Mouse (Mus musculus) limb, embryonic 14.5 days (tissue): ENCODE measurements around the gene Grb14. TPM values are rescaled to one million over a fixed set of nuclear protein-coding genes. Genes with fewer than 3 reads are reported as not detected.

Experiments
- ATAC-seq: fragments of 200-750 bp; cut with Nextera tagmentation; 2 replicates; pipeline ENCODE4 v1.8.0; 2017; ENCODE audit warnings: low read depth, moderate number of reproducible peaks, moderate TSS enrichment; ENCODE audit not compliant: low FRiP score
- DNase-seq: peaks from one replicate; pipeline ENCODE4 v3.0.0-alpha.2; 2015; ENCODE audit warnings: low spot score
- H3K27ac ChIP-seq: fragments of 300-500 bp; sonication (generic); replicated peaks from 2 replicates; pipeline ENCODE4 v1.5.1; 2014; ENCODE audit warnings: low read depth, mild to moderate bottlenecking, low read length, moderate library complexity, mixed read lengths
- H3K27me3 ChIP-seq: fragments of 300-500 bp; sonication (generic); 2 replicates; pipeline ENCODE4 v1.6.1; 2014; ENCODE audit warnings: low read length, mixed read lengths; ENCODE audit not compliant: control insufficient read depth, insufficient read depth
- H3K36me3 ChIP-seq: fragments of 300-500 bp; sonication (generic); 2 replicates; pipeline ENCODE4 v1.6.1; 2014; ENCODE audit warnings: mild to moderate bottlenecking, low read length, moderate library complexity, mixed read lengths; ENCODE audit not compliant: control insufficient read depth, insufficient read depth
- H3K4me1 ChIP-seq: fragments of 300-500 bp; sonication (generic); 2 replicates; pipeline ENCODE4 v1.6.1; 2014; ENCODE audit warnings: antibody characterized with exemption, low read length, mixed read lengths; ENCODE audit not compliant: control insufficient read depth, insufficient read depth
- H3K4me2 ChIP-seq: fragments of 300-500 bp; sonication (generic); replicated peaks from 2 replicates; pipeline ENCODE4 v1.6.1; 2014; ENCODE audit warnings: low read depth, mild to moderate bottlenecking, low read length, moderate library complexity; ENCODE audit not compliant: severe bottlenecking
- H3K4me3 ChIP-seq: fragments of 300-500 bp; sonication (generic); replicated peaks from 2 replicates; pipeline ENCODE4 v1.5.1; 2014; ENCODE audit warnings: low read length
- H3K9ac ChIP-seq: fragments of 300-500 bp; sonication (generic); 2 replicates; pipeline ENCODE4 v1.6.1; 2014; ENCODE audit warnings: mild to moderate bottlenecking, low read depth, low read length, moderate library complexity; ENCODE audit not compliant: severe bottlenecking
- H3K9me3 ChIP-seq: fragments of 300-500 bp; sonication (generic); 2 replicates; pipeline ENCODE4 v1.6.1; 2016; ENCODE audit warnings: low read length; ENCODE audit not compliant: control insufficient read depth
- POLR2A ChIP-seq: fragments of 200-500 bp; IDR thresholded peaks from 2 replicates; pipeline ENCODE4 v1.8.0; 2012; ENCODE audit warnings: inconsistent platforms, mild to moderate bottlenecking, moderate library complexity, borderline replicate concordance; ENCODE audit not compliant: insufficient read depth, insufficient read length; ENCODE audit errors: extremely low read depth
- WGBS: fragments of 180-500 bp; shearing (Covaris S2); extraction: QIAGEN DNeasy Blood & Tissue Kit; methylation state at CpG from one replicate; pipeline ENCODE4 v1.1.7; 2014; 5-methylcytosine and 5-hydroxymethylcytosine counted together
- polyA plus RNA-seq, 2 experiments: library from polyadenylated mRNA; depleted of rRNA in 1 of 2; stranded (reverse) in 1 of 2; unstranded in 1 of 2; fragments of >200 nt; fragmentation: Nextera tagmentation in 1 of 2; extraction: Ambion mirVana in 1 of 2; gene quantifications; 2 replicates each; pipeline versions ENCODE4 v1.2.1 to v1.2.3; 2012 to 2014

Gene Grb14
- polyA plus RNA-seq, 2 experiments: 3.3 to 6.5 TPM

DNA sequence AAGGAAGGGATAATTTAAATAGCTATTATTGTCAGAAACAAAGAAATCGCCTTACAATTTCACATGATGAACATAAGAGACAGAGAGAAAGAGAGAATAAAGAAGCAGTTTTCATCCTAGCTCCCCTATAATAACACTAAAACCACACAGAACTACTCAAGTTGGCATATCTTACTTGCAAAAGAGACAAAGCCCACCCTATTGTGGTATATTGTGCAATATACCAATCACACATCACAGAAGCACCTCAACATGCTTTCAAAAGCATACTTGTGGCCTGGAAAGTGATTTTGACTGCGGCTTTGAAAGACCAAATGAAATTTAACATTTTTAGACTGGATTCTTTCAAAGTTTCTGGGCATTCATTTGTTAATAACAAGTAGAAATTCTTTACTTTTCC, 7.4 kb downstream of the Grb14 start:
- Histone ChIP-seq H3K36me3 (no peaks in the 10 kb centered on the region), H3K9ac (no peak overlapping the region), H3K4me3 (no peak overlapping the region), H3K4me2 (no peak overlapping the region), H3K27ac (no peak overlapping the region), H3K9me3 (no peaks in the 10 kb centered on the region), H3K27me3 (no peaks in the 10 kb centered on the region), H3K4me1 (peaks cover 7% of the 10 kb centered on the region; the same call in 1 of the 2 replicates)
- DNase-seq: no peak
- no peak for TF ChIP-seq POLR2A
- ATAC-seq: no peak
- WGBS: 87% methylated on average over 2 of the region's 2 CpGs

DNA sequence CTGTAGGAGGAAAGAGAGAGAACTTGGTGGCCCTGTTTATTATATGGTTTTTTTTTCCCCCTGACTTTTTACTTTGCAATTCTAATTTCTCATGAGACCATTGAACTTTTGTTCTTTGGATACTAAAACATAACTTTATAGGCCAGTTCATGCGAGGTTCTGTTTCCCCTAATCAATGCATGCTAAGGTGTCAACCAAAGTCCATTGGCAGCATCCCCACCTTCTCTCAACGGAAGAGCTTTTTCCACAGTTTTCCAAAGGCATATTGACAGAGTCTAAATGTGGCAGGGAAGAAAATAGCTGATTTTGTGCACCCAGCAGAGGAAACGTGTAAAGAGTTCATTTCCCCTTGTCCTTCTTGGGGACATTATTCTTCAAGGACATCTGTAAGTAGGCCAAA, 10.2 kb downstream of the Grb14 start:
- no peak overlapping the region for H3K4me2 ChIP-seq
- no peak for DNase-seq
- TF ChIP-seq POLR2A: no peak
- H3K36me3 ChIP-seq: no peaks in the 10 kb centered on the region
- H3K4me1 ChIP-seq: no peaks in the 10 kb centered on the region
- no peaks in the 10 kb centered on the region for H3K9me3 ChIP-seq
- no peak overlapping the region for H3K27ac ChIP-seq
- H3K27me3 ChIP-seq: no peaks in the 10 kb centered on the region
- no peak overlapping the region for H3K4me3 ChIP-seq
- H3K9ac ChIP-seq: no peak overlapping the region
- ATAC-seq: no peak
- WGBS: 84% methylated on average over 3 of the region's 3 CpGs

DNA sequence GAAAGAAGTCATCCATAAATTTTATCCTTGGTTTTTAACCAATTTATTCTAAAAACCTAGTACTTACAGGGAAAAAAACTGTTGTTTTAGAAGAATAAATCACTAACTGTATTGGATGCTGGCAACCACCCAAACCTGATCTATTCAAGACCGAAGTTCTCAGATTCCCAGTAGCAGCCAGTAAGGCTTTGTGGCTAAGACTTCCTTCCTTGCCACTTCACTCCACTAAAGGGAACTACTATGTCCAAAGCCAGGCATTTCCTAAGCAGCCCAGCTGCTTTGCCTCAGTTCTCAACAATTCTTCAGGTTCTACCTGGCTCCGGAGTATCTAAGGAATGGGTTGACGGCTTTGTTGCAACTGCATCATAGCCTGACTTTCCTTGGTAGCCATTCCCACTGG, 14.7 kb downstream of the Grb14 start:
- Histone ChIP-seq H3K4me1 (no peaks in the 10 kb centered on the region), H3K4me3 (no peak overlapping the region), H3K36me3 (no peaks in the 10 kb centered on the region), H3K27ac (no peak overlapping the region), H3K27me3 (no peaks in the 10 kb centered on the region), H3K9me3 (no peaks in the 10 kb centered on the region), H3K4me2 (no peak overlapping the region), H3K9ac (no peak overlapping the region)
- WGBS: 77% methylated on average over 3 of the region's 3 CpGs
- DNase-seq: peak; percentile 19
- TF ChIP-seq POLR2A: no peak
- ATAC-seq: no peak

DNA sequence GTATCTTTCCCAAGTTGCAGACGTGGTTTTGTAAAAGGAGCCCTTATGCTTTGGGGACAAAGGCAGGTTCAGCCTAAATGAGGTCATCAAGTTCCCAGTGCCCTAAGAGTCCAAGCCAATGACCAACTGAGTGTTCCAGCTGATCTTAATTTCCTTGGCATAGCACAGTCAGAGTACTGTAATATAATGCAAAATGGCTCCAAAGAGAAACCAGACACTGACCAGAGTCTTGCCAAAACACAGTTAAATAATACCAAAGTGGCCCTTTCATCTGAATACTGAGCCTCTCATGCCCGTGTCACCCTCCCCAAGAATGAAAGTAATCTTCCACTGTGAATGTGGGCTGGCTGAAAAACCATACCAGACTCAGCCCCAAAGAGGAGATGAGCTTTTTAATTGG, 17.4 kb downstream of the Grb14 start:
- no peaks in the 10 kb centered on the region for H3K4me1 ChIP-seq
- ATAC-seq: no peak
- WGBS: 49% methylated on average over 2 of the region's 2 CpGs

DNA sequence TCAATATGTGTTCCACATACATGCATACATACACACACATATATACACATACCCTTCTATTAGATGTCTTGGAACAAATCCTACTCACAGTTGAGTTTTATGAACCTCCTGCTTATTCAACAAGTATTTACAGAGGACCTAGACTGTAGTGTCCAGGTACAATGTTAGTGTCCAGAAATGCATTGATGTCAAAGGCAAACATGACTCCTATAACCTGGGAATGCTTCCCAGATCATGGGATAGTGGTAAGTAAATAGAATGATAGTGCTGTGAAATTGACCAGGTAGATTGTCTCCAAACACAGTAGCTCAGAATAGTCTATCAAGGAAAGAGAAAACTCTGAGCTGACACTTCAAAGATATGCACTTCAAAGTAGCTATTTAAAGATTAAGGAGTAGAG, 19.7 kb downstream of the Grb14 start:
- DNase-seq (no peak), ATAC-seq (no peak)
- no peak overlapping the region for H3K27ac ChIP-seq
- H3K9ac ChIP-seq: no peak overlapping the region
- no peaks in the 10 kb centered on the region for H3K9me3 ChIP-seq
- H3K36me3 ChIP-seq: no peaks in the 10 kb centered on the region
- no peaks in the 10 kb centered on the region for H3K27me3 ChIP-seq
- H3K4me2 ChIP-seq: no peak overlapping the region
- no peak for TF ChIP-seq POLR2A
- H3K4me3 ChIP-seq: no peak overlapping the region
- H3K4me1 ChIP-seq: no peaks in the 10 kb centered on the region

More for the DNA sequence above, 17.4 kb downstream of the Grb14 start:
- no peaks in the 10 kb centered on the region for H3K9me3 ChIP-seq
- TF ChIP-seq POLR2A: no peak
- no peak overlapping the region for H3K27ac ChIP-seq
- DNase-seq: no peak
- H3K27me3 ChIP-seq: no peaks in the 10 kb centered on the region
- H3K36me3 ChIP-seq: no peaks in the 10 kb centered on the region
- no peak overlapping the region for H3K4me3 ChIP-seq
- no peak overlapping the region for H3K4me2 ChIP-seq
- no peak overlapping the region for H3K9ac ChIP-seq

DNA sequence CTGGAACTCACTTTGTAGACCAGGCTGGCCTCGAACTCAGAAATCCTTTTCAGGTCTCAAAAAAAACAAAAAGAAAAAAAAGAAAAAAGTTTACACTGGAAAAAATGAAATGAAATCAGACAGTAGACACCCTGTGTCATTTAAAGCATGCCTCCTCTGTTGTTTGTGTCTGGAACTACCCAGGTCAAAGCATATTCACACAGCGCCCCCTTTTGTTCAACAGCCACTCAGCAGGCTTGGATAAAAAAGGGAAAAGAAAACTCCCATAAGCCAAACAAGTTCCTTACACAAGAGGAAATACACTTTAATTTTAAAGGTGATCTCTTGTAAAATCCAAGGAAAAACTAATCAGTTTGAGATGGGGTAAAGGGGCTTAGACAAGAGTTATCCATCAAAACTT, 21.4 kb downstream of the Grb14 start:
- Histone ChIP-seq H3K4me3 (no peak overlapping the region), H3K9ac (no peak overlapping the region), H3K9me3 (no peaks in the 10 kb centered on the region), H3K27me3 (no peaks in the 10 kb centered on the region), H3K36me3 (no peaks in the 10 kb centered on the region), H3K27ac (no peak overlapping the region), H3K4me2 (no peak overlapping the region), H3K4me1 (no peaks in the 10 kb centered on the region)
- DNase-seq: no peak
- no peak for TF ChIP-seq POLR2A
- 49% methylated on average over 2 of the region's 2 CpGs for WGBS
- no peak for ATAC-seq
